Mouse (Mus musculus): Measurements from ENCODE around the gene Trim17. TPM values are rescaled to one million over a fixed set of nuclear protein-coding genes. Genes with fewer than 3 reads are reported as not detected.
A peak's percentile ranks its signal among the peaks of the same experiment; 100 is the strongest.

The Trim17 gene
- polyA plus RNA-seq, 1 experiment from 2014 or later: 0.14 TPM

- peak; percentile 86 for DNase-seq
- Histone ChIP-seq H3K36me3 (ENCODE audit: insufficient read depth) (peaks cover 21% of the 10 kb centered on the region), H3K4me3 (ENCODE audit: low read depth, low read length) (peak within 1 kb of the TSS; percentile 94), H3K9ac (peak within 1 kb of the TSS; percentile 87), H3K4me1 (ENCODE audit: insufficient read depth) (0 out of 2 replicates have a peak, but pooled peaks cover 5% of the 10 kb centered on the region), H3K4me2 (peak within 1 kb of the TSS; percentile 98), H3K9me3 (ENCODE audit: low read depth, low read length) (no peaks in the 10 kb centered on the region), H3K27ac (ENCODE audit: low read depth) (peak within 1 kb of the TSS; percentile 72), H3K27me3 (ENCODE audit: insufficient read depth, low read length) (no peaks in the 10 kb centered on the region)
- no peak for TF ChIP-seq CTCF (IDR thresholded peaks at IDR 0.05; ENCODE audit: low read depth)
- WGBS: under 1% methylated on average over 64 of the region's 64 CpGs
- ATAC-seq (ENCODE audit: insufficient read depth): peak; percentile 65
Measured at GRCm38 (mm10) chr11:58978027-58978705, 23.7 kb downstream of the Trim17 start, which contains the start of gene Trim11. Gene Trim11, plus strand, starts transcription at chr11:58978093.

- Histone ChIP-seq H3K27me3 (ENCODE audit: insufficient read depth, low read length) (no peaks in the 10 kb centered on the region), H3K9ac (peak overlapping the region; percentile 87), H3K36me3 (ENCODE audit: insufficient read depth) (peaks cover 22% of the 10 kb centered on the region), H3K4me3 (ENCODE audit: low read depth, low read length) (peak overlapping the region; percentile 94), H3K4me2 (peak overlapping the region; percentile 98), H3K27ac (ENCODE audit: low read depth) (no peak overlapping the region), H3K4me1 (ENCODE audit: insufficient read depth) (0 out of 2 replicates have a peak, but pooled peaks cover 5% of the 10 kb centered on the region), H3K9me3 (ENCODE audit: low read depth, low read length) (no peaks in the 10 kb centered on the region)
- TF ChIP-seq CTCF (IDR thresholded peaks at IDR 0.05; ENCODE audit: low read depth): no peak
- WGBS: 3% methylated on average over 5 of the region's 5 CpGs
- ATAC-seq (ENCODE audit: insufficient read depth): peak; percentile 14; the same call in 1 of the 2 replicates
- no peak for DNase-seq
Measured at GRCm38 (mm10) chr11:58978706-58979030, 24.2 kb downstream of the Trim17 start.

DNA sequence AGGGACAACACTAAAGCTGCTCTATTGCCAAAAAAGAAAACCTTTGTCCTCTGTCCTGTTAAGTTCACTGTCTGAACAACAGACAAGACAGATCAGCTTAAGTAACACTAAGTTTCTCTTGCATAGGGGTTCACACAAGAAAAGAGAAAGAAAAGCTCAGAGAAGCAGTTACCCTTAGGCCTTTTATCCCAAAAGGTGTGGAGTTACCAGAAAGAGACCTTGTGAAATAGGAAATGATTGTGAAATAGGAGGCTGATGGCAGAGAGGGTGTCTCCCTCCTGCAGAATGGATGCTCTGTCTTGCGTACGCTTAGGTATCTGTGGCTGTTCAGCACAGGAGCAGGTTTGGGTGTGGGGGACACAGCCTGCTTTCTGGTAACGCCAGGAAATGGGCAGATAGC is 24.7 kb downstream of the Trim17 start:
- no peak for TF ChIP-seq CTCF (IDR thresholded peaks at IDR 0.05; ENCODE audit: low read depth)
- Histone ChIP-seq H3K36me3 (ENCODE audit: insufficient read depth) (peaks cover 27% of the 10 kb centered on the region), H3K27me3 (ENCODE audit: insufficient read depth, low read length) (no peaks in the 10 kb centered on the region), H3K4me3 (ENCODE audit: low read depth, low read length) (peak overlapping the region; percentile 94), H3K4me1 (ENCODE audit: insufficient read depth) (0 out of 2 replicates have a peak, but pooled peaks cover 5% of the 10 kb centered on the region), H3K9me3 (ENCODE audit: low read depth, low read length) (no peaks in the 10 kb centered on the region), H3K9ac (peak overlapping the region; percentile 87), H3K27ac (ENCODE audit: low read depth) (no peak overlapping the region), H3K4me2 (peak overlapping the region; percentile 98)
- DNase-seq: no peak
- WGBS: 78% methylated on average over 3 of the region's 3 CpGs
- no peak for ATAC-seq (ENCODE audit: insufficient read depth)

DNA sequence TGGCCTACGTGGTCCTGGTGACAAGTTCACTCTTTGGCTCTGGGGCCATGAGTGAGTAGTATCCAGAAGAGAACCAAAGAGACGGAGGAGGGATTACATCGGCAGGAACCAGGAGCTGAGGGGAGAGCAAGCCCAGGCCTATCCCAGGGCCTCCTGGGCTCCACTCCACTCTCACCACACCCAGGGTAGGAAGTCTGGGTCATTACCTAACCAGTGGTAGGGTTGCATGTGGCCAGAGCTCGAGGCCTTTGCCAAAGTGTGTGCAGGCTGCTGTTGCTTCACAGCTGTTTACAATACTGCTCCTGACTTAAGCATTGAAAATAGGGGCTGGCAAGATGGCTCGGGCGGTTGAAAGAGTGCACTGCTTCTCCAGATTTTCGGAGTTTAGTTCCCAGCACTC is 25.2 kb downstream of the Trim17 start:
- DNase-seq: no peak
- H3K27ac ChIP-seq (ENCODE audit: low read depth): no peak overlapping the region
- H3K9me3 ChIP-seq (ENCODE audit: low read depth, low read length): no peaks in the 10 kb centered on the region

DNA sequence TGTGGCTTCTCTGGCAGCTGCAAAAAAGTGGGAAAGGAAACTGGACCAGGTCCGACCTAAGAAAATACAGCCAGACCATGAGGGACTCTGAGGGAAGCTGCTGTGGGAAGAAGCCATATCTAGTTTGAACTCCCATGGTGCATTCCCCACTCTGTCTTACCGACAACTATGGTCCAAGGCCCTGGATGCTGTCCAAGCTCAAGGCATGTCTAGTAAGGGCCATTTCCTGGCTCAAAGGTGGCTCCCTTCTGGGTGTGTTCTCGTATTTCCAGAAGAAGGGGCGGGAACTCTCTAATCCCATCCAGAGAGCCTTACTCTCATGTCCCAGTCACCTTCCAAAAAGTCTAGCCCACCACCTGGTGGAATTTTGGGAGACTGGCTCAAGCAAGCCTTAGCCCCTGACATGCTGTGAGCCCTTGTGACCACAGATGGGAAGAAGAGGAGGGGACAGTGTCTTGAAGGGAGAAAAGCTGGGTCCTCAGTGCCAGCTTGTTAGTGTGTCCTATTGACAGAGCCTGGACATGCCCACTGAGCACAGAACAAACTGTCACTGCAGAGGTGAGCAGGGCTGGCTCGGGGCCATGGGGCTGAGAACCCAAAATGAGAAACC is 26.0 kb downstream of the Trim17 start:
- Histone ChIP-seq H3K9ac (peak overlapping the region; percentile 87; the same call in 1 of the 2 replicates), H3K9me3 (ENCODE audit: low read depth, low read length) (no peaks in the 10 kb centered on the region), H3K27ac (ENCODE audit: low read depth) (peak overlapping the region; percentile 6; the same call in 1 of the 2 replicates), H3K4me3 (ENCODE audit: low read depth, low read length) (no peak overlapping the region), H3K36me3 (ENCODE audit: insufficient read depth) (peaks cover 40% of the 10 kb centered on the region), H3K4me1 (ENCODE audit: insufficient read depth) (0 out of 2 replicates have a peak, but pooled peaks cover 5% of the 10 kb centered on the region), H3K27me3 (ENCODE audit: insufficient read depth, low read length) (no peaks in the 10 kb centered on the region), H3K4me2 (peak overlapping the region; percentile 98)
- DNase-seq (no peak), ATAC-seq (ENCODE audit: insufficient read depth) (no peak)
- no peak for TF ChIP-seq CTCF (IDR thresholded peaks at IDR 0.05; ENCODE audit: low read depth)
- WGBS: 47% methylated on average over 5 of the region's 5 CpGs

More for the DNA sequence above, 25.2 kb downstream of the Trim17 start:
- TF ChIP-seq CTCF (IDR thresholded peaks at IDR 0.05; ENCODE audit: low read depth): no peak
- Histone ChIP-seq H3K4me2 (peak overlapping the region; percentile 98), H3K9ac (peak overlapping the region; percentile 87), H3K36me3 (ENCODE audit: insufficient read depth) (peaks cover 32% of the 10 kb centered on the region), H3K4me1 (ENCODE audit: insufficient read depth) (0 out of 2 replicates have a peak, but pooled peaks cover 5% of the 10 kb centered on the region), H3K4me3 (ENCODE audit: low read depth, low read length) (peak overlapping the region; percentile 94), H3K27me3 (ENCODE audit: insufficient read depth, low read length) (no peaks in the 10 kb centered on the region)
- WGBS: 72% methylated on average over 7 of the region's 7 CpGs
- ATAC-seq (ENCODE audit: insufficient read depth): no peak

DNA sequence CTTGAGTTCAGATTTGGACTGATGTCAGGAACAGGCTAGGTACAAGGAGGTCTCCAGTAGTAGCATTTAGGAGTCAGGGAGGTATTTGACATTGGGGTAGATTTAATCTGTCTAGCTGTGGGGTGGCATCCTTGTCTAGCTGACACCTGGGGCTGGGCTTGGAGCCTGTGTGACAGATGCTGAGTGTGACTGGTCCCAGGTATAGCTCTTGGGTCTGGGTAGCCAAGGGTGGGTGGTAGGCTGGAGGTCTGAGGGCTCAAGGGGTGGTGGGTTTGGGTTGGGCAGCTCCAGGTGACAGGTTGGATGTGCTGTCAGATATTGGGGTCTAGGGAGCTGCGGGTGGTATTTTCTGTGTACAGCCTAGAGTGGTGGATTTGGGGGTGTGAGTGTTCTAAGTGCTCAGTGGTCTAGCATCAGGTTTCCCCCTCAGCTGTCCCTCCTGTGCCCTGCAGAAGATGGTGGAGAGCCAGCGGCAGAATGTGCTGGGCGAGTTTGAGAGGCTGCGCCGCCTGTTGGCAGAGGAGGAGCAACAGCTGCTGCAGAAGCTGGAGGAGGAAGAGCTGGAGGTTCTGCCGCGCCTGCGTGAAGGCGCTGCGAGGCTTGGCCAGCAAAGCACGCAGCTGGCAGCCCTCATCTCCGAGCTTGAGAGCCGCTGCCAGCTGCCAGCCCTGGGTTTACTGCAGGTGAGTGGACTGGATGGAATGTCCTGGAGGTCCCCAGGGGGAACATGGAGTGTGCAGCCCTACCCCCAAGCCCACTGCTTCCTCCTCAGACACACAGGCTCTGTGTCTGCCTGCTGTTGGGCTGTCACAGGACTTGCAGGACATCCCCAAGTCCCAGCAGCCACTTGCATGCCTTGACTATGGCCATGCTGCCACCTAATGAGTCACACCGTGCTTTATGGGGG is 27.3 kb downstream of the Trim17 start:
- 0 out of 2 replicates have a peak, but pooled peaks cover 5% of the 10 kb centered on the region for H3K4me1 ChIP-seq (ENCODE audit: insufficient read depth)
- 51% methylated on average over 14 of the region's 14 CpGs for WGBS
- H3K9ac ChIP-seq: no peak overlapping the region
- no peak overlapping the region for H3K4me3 ChIP-seq (ENCODE audit: low read depth, low read length)
- H3K27ac ChIP-seq (ENCODE audit: low read depth): no peak overlapping the region
- H3K4me2 ChIP-seq: no peak overlapping the region
- TF ChIP-seq CTCF (IDR thresholded peaks at IDR 0.05; ENCODE audit: low read depth): peak; percentile 54
- ATAC-seq (ENCODE audit: insufficient read depth) (no peak), DNase-seq (peak; percentile 59)
- H3K36me3 ChIP-seq (ENCODE audit: insufficient read depth): peaks cover 53% of the 10 kb centered on the region
- no peaks in the 10 kb centered on the region for H3K27me3 ChIP-seq (ENCODE audit: insufficient read depth, low read length)
- no peaks in the 10 kb centered on the region for H3K9me3 ChIP-seq (ENCODE audit: low read depth, low read length)

All from lung, embryonic 14.5 days (tissue).